Mouse (Mus musculus): ENCODE measurements around the gene Cecr2. TPM values are rescaled to one million over a fixed set of nuclear protein-coding genes. Genes with fewer than 3 reads are reported as not detected.

Cecr2 gene
- polyA plus RNA-seq, 1 experiment from 2014 or later: 1.4 TPM

Small RNA genes lying within 50 kb of the gene (microRNA-seq; reads per million reads assigned to microRNA genes)
- gene Gm25193: not detected

Other genes with a start within 250 kb of the Cecr2 start
- 5.9 and 7.3 TPM in 2 replicates for gene Il17ra, start 203.1 kb upstream of the Cecr2 start, polyA plus RNA-seq (2016; fragmentation: Nextera tagmentation; extraction: Ambion mirVana)
- gene Tmem121b, start 172.6 kb upstream of the Cecr2 start, polyA plus RNA-seq (2016; fragmentation: Nextera tagmentation; extraction: Ambion mirVana): 0.10 and 0.15 TPM in 2 replicates
- gene Hdhd5, start 135.1 kb upstream of the Cecr2 start, polyA plus RNA-seq (2016; fragmentation: Nextera tagmentation; extraction: Ambion mirVana): 16.0 and 17.9 TPM in 2 replicates
- gene Slc25a18, start 107.2 kb downstream of the Cecr2 start, polyA plus RNA-seq (2016; fragmentation: Nextera tagmentation; extraction: Ambion mirVana): 0.28 TPM in 1 of 2 replicates, not detected in the other
- gene Atp6v1e1, start 156.4 kb downstream of the Cecr2 start, polyA plus RNA-seq (2016; fragmentation: Nextera tagmentation; extraction: Ambion mirVana): 144 and 145 TPM in 2 replicates
- gene Bcl2l13, start 169.8 kb downstream of the Cecr2 start, polyA plus RNA-seq (2016; fragmentation: Nextera tagmentation; extraction: Ambion mirVana): 32.3 and 34.1 TPM in 2 replicates